In the genomic region with DNA sequence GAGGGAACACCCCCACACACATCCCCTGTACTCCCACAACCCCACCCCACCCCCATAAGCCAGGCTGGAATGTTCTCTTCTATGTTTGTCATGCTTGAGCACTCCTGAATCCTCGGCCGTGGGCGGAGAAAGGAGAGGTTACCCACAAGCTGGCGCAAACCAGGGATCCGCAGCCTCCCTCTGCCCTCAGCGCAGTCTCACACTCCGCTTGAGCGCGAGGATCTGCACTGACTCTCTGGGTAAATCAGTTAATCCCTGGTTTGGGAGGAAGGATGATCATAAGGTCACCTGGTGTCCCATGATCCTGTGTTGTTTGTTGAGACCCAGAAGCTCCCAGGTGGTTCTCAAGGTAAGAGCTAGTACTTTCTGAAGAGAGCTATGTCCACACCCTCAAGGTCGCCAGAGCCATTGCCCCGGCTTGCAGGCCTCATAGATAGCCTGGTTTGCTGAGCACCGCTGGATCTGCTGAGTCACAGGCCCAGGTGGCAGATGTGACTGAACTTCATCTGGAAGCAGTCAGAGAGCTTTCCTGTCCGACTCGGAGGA, we compare ENCODE assay signal across 8 mouse cellular contexts. TPM values are rescaled to one million over a fixed set of nuclear protein-coding genes. Genes with fewer than 3 reads are reported as not detected.
DNase-seq lines count a peak whose midpoint lies in the region; ATAC-seq and TF ChIP-seq lines count a peak whose summit lies in the region.

No protein-coding gene starts in this region.

- no peak for TF ChIP-seq POLR2A in brain, embryonic 14.5 days (IDR thresholded peaks at IDR 0.05; ENCODE audit: borderline replicate concordance, extremely low read depth, insufficient read depth, insufficient read length, poor library complexity, severe bottlenecking)

- no peak overlapping the region for H3K9ac ChIP-seq in kidney, embryonic 15.5 days

- DNase-seq in ovary, adult 18-20 months (ENCODE audit: low spot score), result peak; percentile 60
- DNase-seq in ovary, postnatal 10 days (ENCODE audit: low spot score), result no peak
- DNase-seq in brain, embryonic 14.5 days (ENCODE audit: low read depth), result peak; percentile 13
- DNase-seq in lung, postnatal 14 days, result peak; percentile 60
- DNase-seq in T-cell, adult 2 months (ENCODE audit: low spot score), result no peak
- DNase-seq in cerebellum, postnatal 36 days, result no peak
- no peak for DNase-seq in layer of hippocampus, postnatal 36 days

- H3K4me1 ChIP-seq in kidney, embryonic 15.5 days, result peaks cover 11% of the 10 kb centered on the region

- peak overlapping the region; percentile 13 for H3K4me2 ChIP-seq in kidney, embryonic 15.5 days

- no peak for TF ChIP-seq CTCF in brain, embryonic 14.5 days (IDR thresholded peaks at IDR 0.05; ENCODE audit: borderline replicate concordance, extremely low read depth, insufficient read depth, insufficient read length)

- H3K27me3 ChIP-seq in kidney, embryonic 15.5 days, result no peaks in the 10 kb centered on the region

- no peaks in the 10 kb centered on the region for H3K9me3 ChIP-seq in kidney, embryonic 15.5 days (replicated peaks)

- H3K4me3 ChIP-seq in kidney, embryonic 15.5 days (replicated peaks), result no peak overlapping the region

- 35% methylated on average over 14 of the region's 14 CpGs for WGBS in kidney, embryonic 15.5 days

- ATAC-seq in kidney, embryonic 15.5 days (replicated peaks; ENCODE audit: low FRiP score), result peak; percentile 92

- no peaks in the 10 kb centered on the region for H3K36me3 ChIP-seq in kidney, embryonic 15.5 days

- H3K27ac ChIP-seq in kidney, embryonic 15.5 days, result peak overlapping the region; percentile 76

RNA-seq across cellular contexts. Expression of a gene that starts 15.0 kb away (rescaled TPM):
- polyA plus RNA-seq in brain, embryonic 14.5 days (2012; rRNA removed), result 9.7 and 10.6 TPM in 2 replicates
- 60.6 and 62.4 TPM in 2 replicates for polyA plus RNA-seq in kidney, embryonic 15.5 days (2015; fragmentation: Nextera tagmentation; extraction: Ambion mirVana)
- 10 to 100 TPM in 1 of 2 experiments, 1 to 10 TPM in 1; 9.2 to 10.2 TPM for total RNA-seq in layer of hippocampus, postnatal 36 days (2021)

RNA-seq across cellular contexts. Expression of a gene that starts 31.1 kb away (rescaled TPM):
- polyA plus RNA-seq in brain, embryonic 14.5 days (2012; rRNA removed), result 353 and 477 TPM in 2 replicates
- polyA plus RNA-seq in kidney, embryonic 15.5 days (2015; fragmentation: Nextera tagmentation; extraction: Ambion mirVana), result 340 and 342 TPM in 2 replicates
- 100 to 1,000 TPM; 275 to 292 TPM for total RNA-seq in layer of hippocampus, postnatal 36 days (2021)

RNA-seq across cellular contexts. Expression of a gene that starts 36.0 kb away (rescaled TPM):
- polyA plus RNA-seq in brain, embryonic 14.5 days (2012; rRNA removed), result 26.1 and 29.6 TPM in 2 replicates
- 8.9 and 10.8 TPM in 2 replicates for polyA plus RNA-seq in kidney, embryonic 15.5 days (2015; fragmentation: Nextera tagmentation; extraction: Ambion mirVana)
- total RNA-seq in layer of hippocampus, postnatal 36 days (2021), result 10 to 100 TPM; 23.6 to 26.2 TPM

RNA-seq across cellular contexts. Expression of a gene that starts 56.6 kb away (rescaled TPM):
- 53.9 and 59.5 TPM in 2 replicates for polyA plus RNA-seq in brain, embryonic 14.5 days (2012; rRNA removed)
- polyA plus RNA-seq in kidney, embryonic 15.5 days (2015; fragmentation: Nextera tagmentation; extraction: Ambion mirVana), result 21.4 and 27.5 TPM in 2 replicates
- total RNA-seq in layer of hippocampus, postnatal 36 days (2021), result 10 to 100 TPM; 55.3 to 61.2 TPM

Comparison
In these comparisons a context has a peak if more than half of its experiments do, and no peak if none do; other contexts are left out.
1. DNase-seq: peak in ovary, adult 18-20 months (single experiment), brain, embryonic 14.5 days (single experiment) and lung, postnatal 14 days (single experiment); none in ovary, postnatal 10 days (single experiment), T-cell, adult 2 months (single experiment), cerebellum, postnatal 36 days (0 of 2) and layer of hippocampus, postnatal 36 days (0 of 2).